Mouse (Mus musculus) c-Kit-positive CD71-positive TER-119-positive erythroid progenitor cells, embryonic 14.5 days (primary cell): ENCODE data around the gene Thop1.
"Not testable (repeated sequence)": the region's sequence is repeated elsewhere in the genome, so short reads cannot be mapped to it uniquely, and the experiment has no call there.

ENCODE experiments used
- DNase-seq: peaks from one replicate; pipeline ENCODE4 v3.0.0-alpha.2; 2013; ENCODE audit warnings: low spot score

Gene Thop1

GRCm38 (mm10) chr10:81069836-81070235 is at the start of gene Thop1:
Gene Thop1, plus strand, starts transcription at chr10:81070035.
- peak; percentile 99 for DNase-seq

DNA sequence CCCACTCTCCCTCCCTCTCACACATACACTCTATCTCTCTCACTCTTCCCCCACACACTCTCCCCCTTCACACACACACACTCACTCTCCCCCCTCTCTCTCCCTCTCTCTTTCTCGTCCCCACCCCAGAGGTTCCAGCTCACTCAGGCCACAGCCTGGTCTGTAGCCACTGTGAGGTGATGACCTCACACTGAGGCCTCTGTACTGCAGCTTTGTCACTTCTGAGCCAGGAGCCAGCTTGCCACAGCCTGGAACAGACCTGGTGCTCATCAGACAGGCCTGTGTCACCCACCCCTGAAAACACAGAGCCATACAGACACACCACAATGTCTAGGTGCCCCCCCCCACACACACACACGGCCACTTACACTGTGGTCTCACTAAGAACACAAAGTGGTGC is 49.6 kb upstream of the Thop1 start:
- no peak for DNase-seq

DNA sequence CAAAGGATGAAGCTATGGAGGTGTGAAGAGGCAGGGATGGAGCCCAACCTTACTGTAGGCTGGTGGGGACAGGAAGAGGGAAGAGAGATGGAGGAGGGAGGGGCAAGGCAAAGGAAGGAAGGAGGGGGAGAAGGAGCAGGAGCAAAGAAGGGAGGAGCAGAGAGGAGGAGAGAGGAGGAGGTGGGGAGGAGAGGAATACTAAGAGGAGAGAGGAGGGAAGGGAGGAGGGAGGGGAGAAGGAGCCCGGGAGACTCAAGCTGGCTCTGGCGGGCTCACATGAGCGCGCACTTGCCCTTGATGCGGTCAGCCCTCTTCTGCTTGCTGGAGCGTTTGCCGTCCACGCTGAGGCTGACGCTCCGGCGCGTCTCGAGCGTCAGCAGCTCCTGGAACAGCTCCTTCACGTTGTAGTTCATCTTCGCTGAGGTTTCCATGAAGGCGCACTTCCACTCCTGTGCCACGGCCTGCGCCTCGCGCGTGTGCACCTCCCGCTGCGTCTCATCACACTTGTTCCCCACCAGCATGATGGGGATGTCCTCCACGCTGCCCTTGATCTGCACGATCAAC is 48.2 kb upstream of the Thop1 start:
- DNase-seq, result no peak

DNA sequence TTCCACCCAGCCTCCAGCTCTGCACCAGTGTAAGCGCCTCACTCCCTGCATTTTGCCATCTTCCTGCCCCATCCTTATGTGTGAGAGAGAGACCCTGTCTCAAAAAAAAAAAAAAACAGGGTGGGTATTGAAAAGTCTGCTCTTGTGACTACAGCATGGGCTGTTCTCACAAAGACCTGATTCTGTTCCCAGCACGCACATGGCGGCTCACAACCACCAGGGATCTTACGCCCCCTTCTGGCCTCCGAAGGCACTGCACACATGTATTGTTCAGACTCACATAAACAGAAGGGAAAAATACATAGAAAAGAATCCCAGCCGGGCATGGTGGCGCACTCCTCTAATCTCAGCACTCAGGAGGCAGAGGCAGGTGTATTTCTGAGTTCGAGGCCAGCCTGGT is 47.1 kb upstream of the Thop1 start:
- DNase-seq, result no peak

DNA sequence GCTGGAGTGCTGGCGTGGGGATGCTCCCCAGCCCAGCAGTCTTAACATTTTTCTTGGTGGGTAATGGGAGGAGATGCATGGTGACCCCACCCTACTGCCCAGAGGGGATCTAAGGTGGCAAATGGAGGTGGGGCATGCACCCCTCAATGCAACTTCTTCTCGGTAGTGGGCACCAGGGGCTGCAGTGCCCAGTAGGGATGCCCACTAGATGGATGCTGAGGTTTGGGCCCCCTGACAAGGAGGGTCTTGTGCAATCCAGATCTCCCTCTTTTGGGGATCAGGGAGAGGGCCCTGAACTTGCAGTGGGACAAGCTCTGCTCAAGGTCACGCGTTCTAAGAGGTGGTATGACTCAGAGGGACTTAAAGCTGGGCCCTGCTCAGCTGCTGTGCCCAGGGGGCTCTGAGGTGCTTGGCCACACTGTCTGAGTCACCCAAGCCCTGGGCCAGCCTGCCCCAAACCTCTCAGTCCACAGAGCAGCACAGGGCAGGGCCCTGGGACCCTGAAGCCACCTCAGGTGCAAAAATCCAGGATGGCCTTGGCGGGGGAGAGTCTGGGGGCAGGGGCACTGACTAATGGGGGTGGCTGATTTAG is 45.4 kb upstream of the Thop1 start:
- no peak for DNase-seq

DNA sequence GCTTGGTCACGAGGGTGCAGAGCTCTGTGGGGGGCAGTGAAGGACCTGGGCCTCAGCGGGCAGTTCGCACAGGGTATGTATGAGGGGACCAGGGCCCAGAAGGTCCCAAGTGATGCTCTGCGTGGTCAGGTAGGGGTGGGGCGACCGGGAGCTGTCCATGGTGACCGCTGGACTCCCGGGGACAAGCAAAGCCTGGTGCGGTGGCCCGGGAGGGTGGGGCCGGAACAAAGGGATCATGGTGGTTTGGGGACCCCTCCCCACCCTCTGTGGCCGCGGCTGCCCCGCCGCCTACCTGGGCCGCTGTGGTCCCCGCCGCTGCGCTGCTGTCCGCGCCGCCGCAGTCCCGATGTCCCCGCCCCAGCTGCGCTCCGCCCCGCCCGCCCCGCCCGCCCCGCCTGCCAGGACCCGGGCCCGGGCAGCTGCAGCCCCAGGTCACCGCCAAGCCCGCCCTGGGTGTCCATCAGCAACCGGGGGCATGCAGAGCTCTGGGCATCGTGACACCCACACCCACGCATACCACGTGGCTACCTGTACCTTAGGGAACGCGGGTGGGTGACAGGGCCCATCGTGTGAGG is 44.7 kb upstream of the Thop1 start:
- no peak for DNase-seq

DNA sequence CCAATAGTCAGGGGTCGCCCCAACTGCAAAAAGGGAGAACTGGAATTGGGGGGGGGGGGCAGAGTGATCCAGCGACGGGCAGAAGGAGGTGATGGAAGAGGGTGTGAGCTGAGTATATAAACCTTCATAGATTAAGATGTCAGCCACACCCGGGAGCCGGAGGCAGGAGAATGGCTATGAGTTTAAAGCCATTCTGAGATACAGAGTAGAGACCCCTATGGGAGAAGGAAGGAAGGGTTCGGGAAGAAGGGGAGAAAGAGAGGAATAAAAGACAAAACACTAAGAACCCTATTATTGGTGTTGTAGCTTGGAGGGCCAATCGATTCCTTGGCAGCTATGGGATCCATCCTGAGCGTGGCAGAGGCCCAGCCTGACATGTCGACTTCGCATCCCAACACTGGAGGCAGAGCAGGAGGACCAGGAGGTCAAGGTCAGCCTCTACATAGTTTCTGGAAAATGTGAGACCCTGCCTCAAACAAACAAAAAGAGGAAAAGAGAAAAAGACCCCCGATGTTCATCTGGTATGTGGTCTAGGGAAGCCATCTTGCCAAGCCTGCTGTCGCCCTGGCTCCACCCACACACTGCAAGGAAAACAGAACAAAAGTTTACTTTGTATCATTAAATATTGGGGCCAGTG is 44.1 kb upstream of the Thop1 start, which contains the start of gene Diras1:
Gene Diras1 (minus strand): TSS at position 24 of the 637 bp plus-strand sequence.
- no peak for DNase-seq

DNA sequence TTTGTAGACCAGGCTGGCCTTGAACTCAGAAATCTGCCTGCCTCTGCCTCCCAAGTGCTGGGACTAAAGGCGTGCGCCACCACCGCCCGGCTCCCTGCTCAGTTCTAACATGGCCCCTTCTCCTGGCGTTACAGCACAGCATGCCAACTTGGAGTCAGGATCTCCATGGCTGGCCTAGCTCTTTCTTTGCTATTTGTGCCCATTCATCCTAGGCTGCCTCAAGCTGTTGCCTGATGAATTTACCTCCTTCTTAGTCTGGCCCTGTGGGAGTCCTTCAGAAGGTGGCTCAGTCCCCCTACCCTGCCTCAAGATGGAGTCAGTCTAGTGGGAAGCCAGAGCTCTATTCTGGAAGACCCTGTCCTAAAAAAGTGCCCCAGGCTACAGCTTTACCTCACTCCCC is 43.0 kb upstream of the Thop1 start:
- no peak for DNase-seq

DNA sequence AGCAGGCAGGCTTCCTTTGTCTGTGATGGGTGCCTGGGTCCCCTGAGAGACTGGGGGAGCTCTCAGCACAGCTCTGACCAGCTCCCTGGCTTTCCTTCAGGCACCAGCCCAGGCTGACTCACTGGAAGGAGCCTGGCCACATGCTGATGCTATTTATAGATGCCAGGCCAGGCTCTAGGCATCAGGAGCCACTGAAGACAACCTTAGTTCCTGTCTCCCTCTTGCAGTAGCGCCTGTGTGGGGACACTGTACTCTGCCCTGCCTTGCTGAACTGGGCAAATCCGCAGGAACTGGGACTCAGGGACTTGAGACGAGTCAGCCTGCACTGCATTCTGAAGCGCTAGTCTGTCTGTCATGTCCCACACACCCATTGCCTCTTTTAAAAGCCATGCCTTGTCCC is 42.5 kb upstream of the Thop1 start:
- DNase-seq, result no peak

GRCm38 (mm10) chr10:81028219-81028618 is 41.6 kb upstream of the Thop1 start:
- DNase-seq, result no peak

DNA sequence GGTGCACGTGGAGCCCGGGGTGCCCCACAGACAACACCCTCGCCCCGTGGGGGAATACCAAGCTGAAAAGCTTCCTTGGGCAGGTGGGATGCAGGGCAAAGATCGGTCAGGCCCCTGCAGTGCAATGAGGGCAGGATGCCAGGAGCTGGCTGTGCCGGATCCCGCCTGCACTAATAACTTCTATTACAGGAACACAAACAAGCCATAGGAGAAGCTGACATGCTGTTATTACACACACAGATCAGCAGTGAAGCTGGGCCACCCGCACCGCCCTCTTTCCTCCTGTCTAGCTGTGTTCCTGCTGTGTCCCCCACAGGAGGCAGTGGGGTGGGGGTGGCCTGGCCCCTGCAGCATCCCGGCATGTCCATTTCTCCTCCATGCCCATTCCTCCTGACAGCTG is 40.8 kb upstream of the Thop1 start:
- no peak for DNase-seq

GRCm38 (mm10) chr10:81033586-81033985 is 36.2 kb upstream of the Thop1 start:
- DNase-seq, result no peak

GRCm38 (mm10) chr10:81036251-81036650 is 33.6 kb upstream of the Thop1 start:
- DNase-seq, result peak; percentile 29

DNA sequence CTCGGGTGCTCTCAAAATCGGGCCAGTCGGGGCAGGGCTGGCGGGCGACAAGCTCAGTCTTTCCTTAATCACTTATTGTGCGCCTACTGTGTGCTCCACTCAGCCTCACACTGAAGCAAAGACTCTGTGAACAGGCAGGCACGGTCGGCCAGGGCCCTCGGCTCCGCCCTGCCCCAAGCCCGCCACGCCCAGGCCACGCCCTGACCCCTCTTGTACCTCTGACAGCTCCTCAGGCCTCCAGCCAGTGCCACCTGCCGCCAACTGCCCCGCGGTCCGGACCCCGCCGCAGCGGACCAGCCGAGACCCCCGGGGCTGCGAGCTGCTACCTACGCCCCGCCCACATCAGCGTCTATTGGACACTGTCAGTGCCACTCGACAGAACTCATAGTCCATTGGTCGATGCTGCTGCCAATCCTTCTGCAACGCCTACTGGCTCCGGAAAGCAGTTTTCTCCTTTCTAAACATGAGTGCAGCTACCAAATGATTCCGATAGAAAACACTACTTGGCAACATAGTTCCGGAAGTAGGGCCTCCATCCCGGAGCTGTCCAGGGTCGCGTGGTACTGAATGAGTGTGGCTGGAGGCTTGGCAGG is 32.8 kb upstream of the Thop1 start, which contains the start of gene Slc39a3:
Gene Slc39a3 (minus strand): TSS at position 439 of the 593 bp plus-strand sequence.
- peak; percentile 98 for DNase-seq

GRCm38 (mm10) chr10:81041458-81042175 is 28.2 kb upstream of the Thop1 start:
- peak; percentile 63 for DNase-seq

GRCm38 (mm10) chr10:81045246-81045645 is 24.6 kb upstream of the Thop1 start:
- DNase-seq, result not testable (repeated sequence)

DNA sequence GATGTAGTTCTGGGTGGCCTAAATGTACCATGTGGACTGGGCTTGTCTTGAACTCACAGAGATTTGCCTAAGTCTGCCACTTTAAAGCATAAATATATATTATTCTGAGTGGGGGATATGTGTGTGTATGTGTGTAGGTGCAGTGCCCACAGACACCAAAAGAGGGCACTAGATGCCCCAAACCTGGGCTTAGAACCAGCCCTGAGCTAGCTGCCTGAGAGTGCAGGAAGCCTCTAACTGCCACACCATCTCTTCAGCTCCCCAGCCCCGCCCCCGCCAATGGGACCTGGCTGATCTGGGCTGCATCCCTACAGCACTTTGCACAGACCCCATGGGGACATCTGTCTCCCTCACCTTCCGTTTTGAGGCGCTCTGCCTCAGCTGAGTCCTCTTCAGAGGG is 19.2 kb upstream of the Thop1 start:
- peak; percentile 29 for DNase-seq

GRCm38 (mm10) chr10:81051133-81051532 is 18.7 kb upstream of the Thop1 start:
- DNase-seq, result no peak

DNA sequence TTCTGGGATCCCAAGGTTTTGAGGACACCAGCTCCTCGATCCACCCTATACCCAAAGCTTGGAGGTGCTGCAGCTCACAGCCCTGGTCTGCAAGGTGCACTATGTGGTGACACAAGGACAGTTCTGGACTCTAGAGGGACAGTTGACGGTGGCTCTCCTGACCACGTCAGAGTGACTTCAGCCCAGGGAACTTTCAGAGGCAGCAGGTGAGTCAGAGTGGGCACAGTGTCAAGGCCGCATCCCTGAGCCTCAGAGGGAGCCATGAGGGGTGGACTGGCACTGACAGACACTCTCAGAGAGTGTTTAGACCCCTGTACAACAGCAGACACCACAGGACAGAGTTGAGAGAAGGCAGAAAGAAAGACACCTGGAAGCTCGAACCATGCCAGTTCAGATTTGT is 17.3 kb upstream of the Thop1 start:
- DNase-seq, result no peak

- DNase-seq, result no peak
Observed at GRCm38 (mm10) chr10:81055169-81055568, 14.7 kb upstream of the Thop1 start.

DNA sequence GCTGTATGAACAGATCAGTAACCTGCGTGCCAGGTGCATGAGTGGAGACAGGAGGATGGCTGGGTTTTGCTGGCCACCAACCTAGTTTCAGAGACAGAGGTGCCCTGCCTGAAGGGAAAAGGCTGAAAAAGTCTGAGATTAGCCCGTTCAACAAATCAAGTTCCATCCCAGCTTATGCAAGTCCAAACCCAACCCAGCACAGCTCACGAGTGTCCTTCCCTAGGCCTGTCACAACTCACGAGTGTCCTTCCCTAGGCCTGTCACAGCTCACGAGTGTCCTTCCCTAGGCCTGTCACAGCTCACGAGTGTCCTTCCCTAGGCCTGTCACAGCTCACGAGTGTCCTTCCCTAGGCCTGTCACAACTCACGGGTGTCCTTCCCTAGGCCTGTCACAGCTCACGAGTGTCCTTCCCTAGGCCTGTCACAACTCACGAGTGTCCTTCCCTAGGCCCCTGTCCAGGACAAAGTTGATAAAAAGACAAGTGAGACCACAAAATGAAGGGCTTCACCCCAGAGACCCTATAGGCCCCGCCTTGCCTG is 14.0 kb upstream of the Thop1 start:
- DNase-seq, result not testable (repeated sequence)
